Mouse (Mus musculus): ENCODE measurements around the gene Htr6. TPM values are rescaled to one million over a fixed set of nuclear protein-coding genes. Genes with fewer than 3 reads are reported as not detected.

Gene Htr6
- 1.8 and 4.0 TPM in 2 replicates for total RNA-seq (2014; rRNA removed)
- 0.67 TPM in 2 replicates for polyA plus RNA-seq (2015; fragmentation: Nextera tagmentation; extraction: Ambion mirVana)

GRCm38 (mm10) chr4:139075041-139075711 lies at the start of gene Htr6:
TSS of gene Htr6 (minus strand) at chr4:139075570.
- H3K27me3 ChIP-seq (ENCODE audit: insufficient read depth, low read length) = peaks cover 12% of the 10 kb centered on the region

DNA sequence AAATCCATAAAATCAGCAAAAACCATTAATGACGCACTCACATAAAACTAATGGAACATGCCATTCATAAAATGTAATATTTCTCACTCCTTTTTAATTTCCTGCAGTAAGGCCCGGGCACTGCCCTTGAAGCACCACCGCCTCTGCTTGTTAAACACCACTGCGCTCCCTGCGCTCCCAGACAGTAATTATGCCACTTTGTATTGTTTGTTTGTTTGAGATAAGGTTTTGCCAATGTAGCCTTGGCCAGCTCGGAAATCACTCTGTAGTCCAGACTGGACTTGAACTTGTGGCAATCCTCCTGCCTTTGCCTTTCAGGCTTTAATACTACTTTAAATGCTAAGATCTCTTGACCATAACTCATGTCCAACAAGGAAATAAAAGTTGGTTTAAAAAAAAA lies 49.6 kb upstream of the Htr6 start:
- Histone ChIP-seq H3K4me3 (ENCODE audit: low read depth, low read length) (no peak overlapping the region), H3K27me3 (ENCODE audit: insufficient read depth, low read length) (no peaks in the 10 kb centered on the region), H3K9me3 (ENCODE audit: low read length) (no peaks in the 10 kb centered on the region), H3K36me3 (ENCODE audit: insufficient read depth) (0 out of 2 replicates have a peak, but pooled peaks cover 3% of the 10 kb centered on the region), H3K4me1 (ENCODE audit: insufficient read depth) (peaks cover 7% of the 10 kb centered on the region; the same call in 1 of the 2 replicates), H3K9ac (no peak overlapping the region), H3K4me2 (ENCODE audit: low read depth) (no peak overlapping the region), H3K27ac (ENCODE audit: low read depth, low read length) (no peak overlapping the region)
- TF ChIP-seq CTCF (IDR thresholded peaks at IDR 0.05; ENCODE audit: low read depth) = no peak
- DNase-seq = no peak
- no peak for ATAC-seq
- 94% methylated on average over 6 of the region's 6 CpGs for WGBS

More at GRCm38 (mm10) chr4:139075041-139075711, at the start of gene Htr6:
- no peak within 1 kb of the TSS for H3K27ac ChIP-seq (ENCODE audit: low read depth, low read length)
- 0 out of 2 replicates have a peak, but pooled peaks cover 4% of the 10 kb centered on the region for H3K4me1 ChIP-seq (ENCODE audit: insufficient read depth)
- ATAC-seq (peak; percentile 67), DNase-seq (peak; percentile 46)
- peak within 1 kb of the TSS; percentile 58 for H3K9ac ChIP-seq
- whole genome bisulfite sequencing = 2% methylated on average over 63 of the region's 77 CpGs
- H3K9me3 ChIP-seq (ENCODE audit: low read length) = no peaks in the 10 kb centered on the region
- TF ChIP-seq CTCF (IDR thresholded peaks at IDR 0.05; ENCODE audit: low read depth) = no peak
- H3K36me3 ChIP-seq (ENCODE audit: insufficient read depth) = no peaks in the 10 kb centered on the region
- H3K4me2 ChIP-seq (ENCODE audit: low read depth) = peak within 1 kb of the TSS; percentile 90
- peak within 1 kb of the TSS; percentile 61 for H3K4me3 ChIP-seq (ENCODE audit: low read depth, low read length)

DNA sequence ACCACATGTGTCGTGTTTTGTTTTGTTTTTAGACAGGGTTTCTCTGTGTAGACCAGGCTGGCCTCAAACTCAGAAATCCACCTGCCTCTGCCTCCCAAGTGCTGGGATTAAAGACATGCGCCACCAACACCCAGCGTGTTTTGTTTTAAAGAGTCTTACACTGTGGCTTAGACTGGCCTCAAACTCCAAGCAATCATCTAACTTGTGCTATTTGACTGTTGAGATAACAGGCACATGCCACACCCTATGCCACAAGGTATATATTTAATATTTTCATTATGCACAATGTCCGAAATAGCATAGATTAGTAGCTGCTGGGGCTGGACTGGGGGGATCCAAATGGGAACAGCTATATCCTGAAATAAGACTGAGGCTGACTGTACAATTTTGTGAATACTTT lies 47.2 kb upstream of the Htr6 start:
- no peak for TF ChIP-seq CTCF (IDR thresholded peaks at IDR 0.05; ENCODE audit: low read depth)
- no peaks in the 10 kb centered on the region for H3K4me1 ChIP-seq (ENCODE audit: insufficient read depth)
- no peaks in the 10 kb centered on the region for H3K27me3 ChIP-seq (ENCODE audit: insufficient read depth, low read length)
- H3K9me3 ChIP-seq (ENCODE audit: low read length) = no peaks in the 10 kb centered on the region
- H3K9ac ChIP-seq = no peak overlapping the region
- no peak for ATAC-seq
- no peak overlapping the region for H3K4me3 ChIP-seq (ENCODE audit: low read depth, low read length)
- no peak overlapping the region for H3K27ac ChIP-seq (ENCODE audit: low read depth, low read length)
- WGBS = 93% methylated on average over 4 of the region's 4 CpGs
- H3K36me3 ChIP-seq (ENCODE audit: insufficient read depth) = 0 out of 2 replicates have a peak, but pooled peaks cover 3% of the 10 kb centered on the region
- H3K4me2 ChIP-seq (ENCODE audit: low read depth) = no peak overlapping the region
- DNase-seq = no peak

DNA sequence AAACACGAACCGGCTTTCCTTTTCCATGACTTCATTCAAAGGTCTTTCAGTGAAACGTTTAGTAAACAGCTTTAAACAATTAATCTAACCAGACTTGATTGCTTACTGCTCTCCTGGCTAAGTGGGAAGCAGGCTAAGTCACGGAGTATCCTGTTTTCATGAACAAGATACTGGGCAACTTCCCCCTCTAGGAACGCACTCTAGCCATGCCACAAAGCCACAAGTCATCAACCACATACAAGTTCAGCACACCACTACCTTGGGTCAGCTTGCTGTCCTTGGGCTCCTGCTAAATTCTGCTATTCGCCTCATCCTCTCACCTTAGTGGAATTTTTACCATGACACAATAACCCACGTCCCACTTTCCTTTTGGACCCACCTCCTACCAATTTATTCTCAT lies 45.6 kb upstream of the Htr6 start:
- H3K36me3 ChIP-seq (ENCODE audit: insufficient read depth) = no peaks in the 10 kb centered on the region
- no peaks in the 10 kb centered on the region for H3K4me1 ChIP-seq (ENCODE audit: insufficient read depth)
- no peak for DNase-seq
- no peak overlapping the region for H3K4me3 ChIP-seq (ENCODE audit: low read depth, low read length)
- WGBS = 76% methylated on average over 7 of the region's 7 CpGs
- ATAC-seq = no peak
- H3K4me2 ChIP-seq (ENCODE audit: low read depth) = no peak overlapping the region
- no peak overlapping the region for H3K9ac ChIP-seq
- no peak for TF ChIP-seq CTCF (IDR thresholded peaks at IDR 0.05; ENCODE audit: low read depth)
- H3K9me3 ChIP-seq (ENCODE audit: low read length) = no peaks in the 10 kb centered on the region
- no peaks in the 10 kb centered on the region for H3K27me3 ChIP-seq (ENCODE audit: insufficient read depth, low read length)
- H3K27ac ChIP-seq (ENCODE audit: low read depth, low read length) = no peak overlapping the region

GRCm38 (mm10) chr4:139120281-139120814 lies 45.0 kb upstream of the Htr6 start:
- ATAC-seq = no peak
- Histone ChIP-seq H3K27ac (ENCODE audit: low read depth, low read length) (no peak overlapping the region), H3K9ac (no peak overlapping the region), H3K4me3 (ENCODE audit: low read depth, low read length) (no peak overlapping the region), H3K27me3 (ENCODE audit: insufficient read depth, low read length) (no peaks in the 10 kb centered on the region), H3K9me3 (ENCODE audit: low read length) (no peaks in the 10 kb centered on the region), H3K4me1 (ENCODE audit: insufficient read depth) (no peaks in the 10 kb centered on the region), H3K36me3 (ENCODE audit: insufficient read depth) (no peaks in the 10 kb centered on the region), H3K4me2 (ENCODE audit: low read depth) (no peak overlapping the region)
- no peak for DNase-seq
- TF ChIP-seq CTCF (IDR thresholded peaks at IDR 0.05; ENCODE audit: low read depth) = no peak
- WGBS = 85% methylated on average over 4 of the region's 4 CpGs

- H3K27ac ChIP-seq (ENCODE audit: low read depth, low read length) = 0 out of 2 replicates have a peak overlapping the region, but pooled peaks have one; percentile 4
- no peaks in the 10 kb centered on the region for H3K4me1 ChIP-seq (ENCODE audit: insufficient read depth)
- no peaks in the 10 kb centered on the region for H3K27me3 ChIP-seq (ENCODE audit: insufficient read depth, low read length)
- TF ChIP-seq CTCF (IDR thresholded peaks at IDR 0.05; ENCODE audit: low read depth) = no peak
- H3K9me3 ChIP-seq (ENCODE audit: low read length) = no peaks in the 10 kb centered on the region
- ATAC-seq (no peak; the same call in 1 of the 2 replicates), DNase-seq (no peak)
- H3K36me3 ChIP-seq (ENCODE audit: insufficient read depth) = no peaks in the 10 kb centered on the region
- H3K4me3 ChIP-seq (ENCODE audit: low read depth, low read length) = no peak overlapping the region
- 61% methylated on average over 3 of the region's 3 CpGs for WGBS
- H3K9ac ChIP-seq = no peak overlapping the region
- no peak overlapping the region for H3K4me2 ChIP-seq (ENCODE audit: low read depth)
Observed at GRCm38 (mm10) chr4:139116356-139117063, 41.1 kb upstream of the Htr6 start.

DNA sequence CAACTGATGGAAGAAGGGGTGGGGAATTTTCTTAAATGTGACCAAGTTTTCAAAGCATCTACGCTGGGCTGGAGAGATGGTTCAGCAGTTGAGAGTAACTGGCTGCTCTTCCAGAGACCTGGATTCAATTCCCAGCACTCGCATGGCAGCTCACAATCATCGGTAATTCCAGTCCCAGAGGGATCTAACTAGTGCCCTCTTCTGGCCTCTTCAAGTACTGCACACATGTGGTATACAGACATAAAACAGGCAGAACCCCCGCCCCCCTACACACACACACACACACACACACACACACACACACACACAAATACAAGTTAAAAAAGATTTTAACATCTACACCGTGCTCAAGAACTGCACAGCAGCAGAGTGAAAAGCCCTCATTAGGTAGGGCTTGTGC lies 40.4 kb upstream of the Htr6 start:
- Histone ChIP-seq H3K4me3 (ENCODE audit: low read depth, low read length) (no peak overlapping the region), H3K9ac (no peak overlapping the region), H3K27me3 (ENCODE audit: insufficient read depth, low read length) (no peaks in the 10 kb centered on the region), H3K4me1 (ENCODE audit: insufficient read depth) (no peaks in the 10 kb centered on the region), H3K36me3 (ENCODE audit: insufficient read depth) (no peaks in the 10 kb centered on the region), H3K9me3 (ENCODE audit: low read length) (no peaks in the 10 kb centered on the region), H3K27ac (ENCODE audit: low read depth, low read length) (no peak overlapping the region), H3K4me2 (ENCODE audit: low read depth) (no peak overlapping the region)
- no peak for DNase-seq
- no peak for ATAC-seq
- 76% methylated on average over 5 of the region's 5 CpGs for WGBS
- peak; percentile 48 for TF ChIP-seq CTCF (IDR thresholded peaks at IDR 0.05; ENCODE audit: low read depth)

Measured in forebrain, postnatal 0 days (tissue).